Mouse (Mus musculus): ENCODE data around the gene 2310011J03Rik.

DNA sequence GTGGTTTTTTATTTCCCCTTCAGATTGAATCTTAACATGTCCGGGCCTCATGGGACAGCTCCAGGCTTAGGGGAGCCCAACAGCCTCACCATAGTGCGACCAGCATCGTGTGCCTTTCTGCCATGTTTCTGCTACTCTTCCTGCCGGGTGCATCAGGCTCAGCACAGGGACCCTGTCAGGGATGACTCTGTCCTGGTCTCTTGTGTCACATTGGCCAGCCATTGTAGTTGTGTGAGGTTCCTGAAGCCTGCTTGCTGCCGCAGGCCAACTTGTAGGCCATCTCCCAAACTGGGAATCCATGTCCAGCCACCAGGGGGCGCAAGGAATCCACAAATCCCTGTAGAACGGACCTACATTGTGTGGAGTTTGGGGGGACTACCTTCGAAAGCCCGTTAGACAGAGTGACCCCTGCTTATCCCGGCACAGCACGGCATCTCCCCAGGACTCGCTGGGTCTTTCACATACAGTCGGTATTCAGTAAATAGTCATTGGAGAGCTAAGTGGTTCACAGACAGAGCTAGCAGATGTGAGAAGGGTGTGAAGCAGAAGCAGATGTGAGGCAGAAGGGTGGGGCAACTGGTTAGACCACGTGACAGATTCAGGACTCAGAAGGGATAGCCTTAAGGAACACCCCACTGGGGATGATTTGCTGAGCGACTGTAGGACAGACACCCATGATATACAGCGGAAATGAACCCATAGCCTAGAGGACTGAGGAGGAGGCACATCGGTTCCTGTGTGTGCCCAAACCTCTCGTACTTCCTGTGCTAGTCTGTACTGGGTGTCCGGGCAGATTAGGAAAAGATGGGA is 19.8 kb upstream of the 2310011J03Rik start:
- TF ChIP-seq CTCF (conservative IDR thresholded peaks at IDR 0.05; ENCODE audit: insufficient read depth, insufficient read length, low read depth, low read length) (peak; percentile 86), POLR2A (IDR thresholded peaks at IDR 0.05; ENCODE audit: low read depth, low read length) (no peak)
